Mouse (Mus musculus) kidney, adult 2 months (tissue): ENCODE results near the gene Foxp4. TPM values are rescaled to one million over a fixed set of nuclear protein-coding genes. Genes with fewer than 3 reads are reported as not detected.

Experiments
- DNase-seq: peaks from one replicate; pipeline ENCODE4 v3.0.0; 2021
- H3K27ac ChIP-seq: fragments of 200-500 bp; 2 replicates; pipeline ENCODE4 v1.5.1; 2012; ENCODE audit warnings: low read depth, low read length, control low read depth, inconsistent platforms; ENCODE audit not compliant: insufficient read depth
- H3K27me3 ChIP-seq: fragments of 200-500 bp; replicated peaks from 2 replicates; pipeline ENCODE4 v1.6.1; 2012; ENCODE audit warnings: mild to moderate bottlenecking, moderate library complexity, low read length, inconsistent platforms; ENCODE audit not compliant: control insufficient read depth, insufficient read depth
- H3K36me3 ChIP-seq: fragments of 200-500 bp; 2 replicates; pipeline ENCODE4 v1.6.1; 2012; ENCODE audit warnings: mild to moderate bottlenecking, moderate library complexity, low read length, inconsistent platforms; ENCODE audit not compliant: control insufficient read depth, insufficient read depth
- H3K4me1 ChIP-seq: fragments of 200-500 bp; 2 replicates; pipeline ENCODE4 v1.6.1; 2011; ENCODE audit warnings: low read length; ENCODE audit not compliant: control insufficient read depth, insufficient read depth
- H3K4me3 ChIP-seq: fragments of 200-500 bp; 2 replicates; pipeline ENCODE4 v1.5.1; 2011; ENCODE audit warnings: mild to moderate bottlenecking, low read depth, low read length, control low read depth; ENCODE audit not compliant: insufficient read depth
- CTCF ChIP-seq: fragments of 200-500 bp; conservative IDR thresholded peaks from 2 replicates; pipeline ENCODE4 v1.5.1; 2011; ENCODE audit warnings: low read depth, mild to moderate bottlenecking, control low read depth, low read length, moderate library complexity, mixed read lengths; ENCODE audit not compliant: insufficient read depth, insufficient read length
- POLR2A ChIP-seq: fragments of 200-500 bp; IDR thresholded peaks from one replicate; pipeline ENCODE4 v1.6.1; 2011; ENCODE audit warnings: low read depth, low read length, control low read depth
- WGBS: fragments of 180-500 bp; shearing (Covaris S2); methylation state at CpG from one replicate; pipeline ENCODE4 v1.1.7; 2018; 5-methylcytosine and 5-hydroxymethylcytosine counted together
- polyA plus RNA-seq: library from polyadenylated mRNA; depleted of rRNA; stranded (reverse); fragments of >200 nt; gene quantifications from 2 replicates; pipeline ENCODE4 v1.2.3, GENCODE M21; 2012; rRNA removed

Foxp4 gene
- polyA plus RNA-seq, 1 experiment, result 23.5 TPM

DNA sequence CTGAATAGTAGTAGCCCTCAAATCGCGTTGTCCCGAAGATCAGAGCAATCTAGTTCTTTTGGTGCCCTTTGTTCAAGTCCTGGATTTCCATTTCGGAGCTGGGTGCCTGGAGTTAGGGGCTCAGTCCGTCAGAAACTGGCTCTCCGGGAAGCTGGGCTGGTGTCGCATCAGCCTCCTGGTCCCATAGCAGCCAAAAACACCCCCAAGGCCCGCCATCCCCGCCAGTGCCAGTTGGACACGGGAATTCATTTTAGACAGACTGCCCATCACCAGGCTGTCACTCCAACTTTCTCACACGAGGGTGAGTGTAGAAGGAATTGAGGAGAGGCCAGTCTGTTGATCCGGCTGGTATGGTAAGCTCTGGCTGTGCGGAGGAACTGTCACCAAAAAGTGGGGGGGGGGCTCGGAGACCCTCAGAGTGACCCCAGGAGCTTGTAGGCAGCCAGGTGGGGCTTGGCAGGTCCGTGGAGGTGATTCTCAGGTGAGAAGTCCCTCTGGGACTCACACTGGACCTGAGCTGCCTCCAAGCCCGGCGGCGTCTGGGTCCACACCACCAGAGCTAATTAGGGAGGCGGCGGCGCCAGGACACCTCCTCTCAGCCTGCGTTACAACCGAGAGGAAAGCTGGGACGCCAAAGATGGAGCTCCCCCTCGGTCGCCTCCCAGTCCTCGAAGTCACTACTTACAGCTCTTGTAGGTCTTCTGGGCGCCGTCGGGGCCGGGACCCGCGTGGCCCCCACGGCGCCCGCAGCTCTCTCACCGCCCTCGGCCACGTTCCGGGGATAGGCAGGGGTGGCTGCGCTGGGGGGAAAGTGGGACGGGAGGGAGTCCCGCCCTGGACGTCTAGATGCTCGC, 90.6 kb downstream of the Foxp4 start:
- H3K27me3 ChIP-seq, result no peaks in the 10 kb centered on the region
- DNase-seq, result peak; percentile 8
- H3K36me3 ChIP-seq, result no peaks in the 10 kb centered on the region
- H3K4me1 ChIP-seq, result no peaks in the 10 kb centered on the region; the same call in 1 of the 2 replicates
- TF ChIP-seq POLR2A, result no peak
- TF ChIP-seq CTCF, result no peak
- H3K4me3 ChIP-seq, result peak overlapping the region; percentile 74
- no peak overlapping the region for H3K27ac ChIP-seq
- 1% methylated on average over 45 of the region's 45 CpGs for WGBS

DNA sequence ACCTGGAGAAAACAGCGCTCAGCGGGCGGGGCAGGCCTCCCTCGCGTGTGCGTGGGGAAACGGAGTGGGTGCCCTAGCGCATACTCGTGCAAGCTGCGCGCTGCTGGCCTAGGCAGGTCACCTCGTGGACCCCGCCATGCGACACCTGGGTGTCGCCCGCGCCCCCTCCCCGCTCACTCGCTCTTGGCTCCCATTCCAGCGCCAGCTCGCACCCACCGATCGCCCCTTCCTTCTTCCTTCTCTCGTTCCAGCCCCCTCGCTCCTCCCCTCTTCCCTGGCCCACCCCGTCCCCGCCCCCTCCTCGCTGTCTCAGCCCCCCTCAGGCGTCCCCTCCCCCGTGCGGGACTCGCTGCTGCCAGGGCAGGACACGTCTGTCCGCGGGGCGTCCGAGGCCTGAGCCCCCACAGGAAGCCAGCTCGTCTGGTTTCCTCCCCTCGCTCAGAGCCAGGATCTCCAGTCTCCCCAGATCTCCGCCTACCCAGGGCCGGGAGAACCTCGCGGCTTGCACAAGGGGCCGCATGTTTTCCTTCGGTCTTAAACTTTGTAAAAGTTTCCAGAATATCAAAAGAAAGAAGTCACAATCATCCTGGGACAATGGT, 91.3 kb downstream of the Foxp4 start:
- DNase-seq, result peak; percentile 38
- peak overlapping the region; percentile 74 for H3K4me3 ChIP-seq
- no peaks in the 10 kb centered on the region for H3K36me3 ChIP-seq
- 1% methylated on average over 43 of the region's 45 CpGs for WGBS
- no peaks in the 10 kb centered on the region for H3K27me3 ChIP-seq
- no peak overlapping the region for H3K27ac ChIP-seq
- H3K4me1 ChIP-seq, result no peaks in the 10 kb centered on the region; the same call in 1 of the 2 replicates
- TF ChIP-seq POLR2A, result no peak
- no peak for TF ChIP-seq CTCF

DNA sequence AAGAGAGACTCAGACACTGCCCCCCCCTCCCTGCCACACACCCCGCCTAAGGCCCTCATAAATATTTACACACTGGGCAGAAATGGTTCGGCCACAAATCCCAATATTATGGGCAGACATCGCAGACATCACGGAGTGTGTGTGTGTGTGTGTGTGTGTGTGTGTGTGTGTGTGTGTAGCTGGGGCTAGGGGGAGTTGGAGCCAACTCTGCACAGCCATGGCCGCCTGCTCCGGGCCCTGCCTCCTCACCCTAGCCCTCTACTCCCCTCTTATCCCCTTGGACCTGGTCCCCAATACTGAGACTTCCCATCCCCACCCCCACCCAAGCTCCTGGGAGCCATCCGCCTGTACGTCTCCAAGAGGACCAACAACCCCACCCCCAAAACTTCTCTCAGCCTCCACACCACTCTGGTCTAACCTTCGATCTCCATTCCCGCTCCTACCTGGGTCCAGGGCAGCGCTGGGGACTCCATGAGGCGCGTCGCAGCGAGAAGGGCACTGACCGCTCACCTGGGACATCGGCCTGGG, 91.9 kb downstream of the Foxp4 start:
- Histone ChIP-seq H3K27me3 (no peaks in the 10 kb centered on the region), H3K4me3 (peak overlapping the region; percentile 74), H3K4me1 (no peaks in the 10 kb centered on the region; the same call in 1 of the 2 replicates), H3K36me3 (no peaks in the 10 kb centered on the region), H3K27ac (no peak overlapping the region)
- 13% methylated on average over 15 of the region's 17 CpGs for WGBS
- DNase-seq, result no peak
- TF ChIP-seq POLR2A (no peak), CTCF (no peak)

DNA sequence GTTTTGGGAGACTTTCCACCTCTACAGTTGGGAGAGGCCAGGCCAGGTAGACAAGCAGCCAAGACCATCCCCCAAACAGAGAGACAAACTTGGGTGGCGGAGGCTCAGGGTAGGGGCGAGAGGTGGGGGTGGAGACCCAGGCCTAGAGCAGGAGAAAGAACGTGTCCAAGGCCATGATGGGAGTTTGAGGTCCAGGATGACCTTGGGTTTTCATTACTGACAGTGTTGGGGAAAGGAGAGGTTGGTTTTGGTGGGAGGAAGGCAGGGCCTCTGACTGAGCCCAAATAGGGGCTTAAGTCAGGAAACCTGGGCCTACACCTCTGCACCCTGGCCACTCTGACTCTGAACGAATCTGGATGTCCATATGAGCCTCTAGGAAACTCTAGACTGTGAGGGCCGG, 92.7 kb downstream of the Foxp4 start:
- TF ChIP-seq POLR2A, result no peak
- TF ChIP-seq CTCF, result no peak
- no peak for DNase-seq
- Histone ChIP-seq H3K4me3 (no peak overlapping the region), H3K4me1 (no peaks in the 10 kb centered on the region; the same call in 1 of the 2 replicates), H3K27ac (no peak overlapping the region), H3K36me3 (no peaks in the 10 kb centered on the region), H3K27me3 (no peaks in the 10 kb centered on the region)
- WGBS, result 88% methylated on average over 5 of the region's 5 CpGs

DNA sequence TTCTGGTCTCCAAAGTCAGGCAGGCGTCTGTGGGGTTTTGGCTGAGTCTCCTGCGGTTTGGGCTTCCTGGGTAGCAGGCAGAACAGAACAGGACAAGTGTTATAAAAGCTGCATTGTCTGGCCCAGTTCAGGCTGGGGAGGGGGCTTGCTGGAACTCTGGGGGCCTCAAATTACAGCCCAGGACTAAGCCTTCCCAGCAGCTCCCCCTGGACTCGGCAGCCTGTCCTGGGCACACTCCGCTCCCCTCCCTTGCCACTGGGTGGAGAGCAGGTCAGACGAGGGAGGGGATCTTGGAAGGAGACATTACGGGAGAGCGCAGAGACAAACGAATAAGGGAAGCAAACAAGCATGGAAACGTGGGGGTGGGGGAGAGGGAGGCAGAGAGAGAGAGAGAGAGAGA, 93.3 kb downstream of the Foxp4 start:
- no peaks in the 10 kb centered on the region for H3K27me3 ChIP-seq
- no peaks in the 10 kb centered on the region; the same call in 1 of the 2 replicates for H3K4me1 ChIP-seq
- TF ChIP-seq CTCF (no peak), POLR2A (no peak)
- H3K36me3 ChIP-seq, result no peaks in the 10 kb centered on the region
- 61% methylated on average over 9 of the region's 9 CpGs for WGBS
- no peak overlapping the region for H3K4me3 ChIP-seq
- no peak overlapping the region for H3K27ac ChIP-seq
- no peak for DNase-seq

DNA sequence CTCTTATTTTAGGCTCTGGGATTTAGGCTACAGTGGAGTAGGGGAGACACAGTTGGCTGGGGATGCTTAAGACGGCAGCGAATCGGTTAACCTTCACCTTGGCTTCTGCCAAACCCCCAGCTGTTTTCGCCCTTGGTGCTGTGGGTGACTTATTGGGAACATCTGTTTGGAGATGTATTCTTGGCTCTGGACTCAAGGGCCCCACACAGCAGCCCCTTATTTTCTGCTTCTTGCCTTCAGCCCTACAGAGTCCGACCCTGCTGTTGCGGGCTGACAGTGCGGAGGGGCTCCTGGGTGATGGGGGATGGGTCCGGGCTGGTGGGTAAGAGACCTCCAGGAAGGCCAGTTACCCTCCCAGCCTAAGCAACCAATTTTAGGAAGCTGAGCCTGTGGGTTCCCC, 103.1 kb downstream of the Foxp4 start:
- no peaks in the 10 kb centered on the region for H3K4me1 ChIP-seq
- TF ChIP-seq CTCF (no peak), POLR2A (no peak)
- no peaks in the 10 kb centered on the region for H3K27me3 ChIP-seq
- DNase-seq, result no peak
- H3K36me3 ChIP-seq, result no peaks in the 10 kb centered on the region
- H3K27ac ChIP-seq, result no peak overlapping the region
- no peak overlapping the region for H3K4me3 ChIP-seq
- WGBS, result 77% methylated on average over 8 of the region's 8 CpGs

DNA sequence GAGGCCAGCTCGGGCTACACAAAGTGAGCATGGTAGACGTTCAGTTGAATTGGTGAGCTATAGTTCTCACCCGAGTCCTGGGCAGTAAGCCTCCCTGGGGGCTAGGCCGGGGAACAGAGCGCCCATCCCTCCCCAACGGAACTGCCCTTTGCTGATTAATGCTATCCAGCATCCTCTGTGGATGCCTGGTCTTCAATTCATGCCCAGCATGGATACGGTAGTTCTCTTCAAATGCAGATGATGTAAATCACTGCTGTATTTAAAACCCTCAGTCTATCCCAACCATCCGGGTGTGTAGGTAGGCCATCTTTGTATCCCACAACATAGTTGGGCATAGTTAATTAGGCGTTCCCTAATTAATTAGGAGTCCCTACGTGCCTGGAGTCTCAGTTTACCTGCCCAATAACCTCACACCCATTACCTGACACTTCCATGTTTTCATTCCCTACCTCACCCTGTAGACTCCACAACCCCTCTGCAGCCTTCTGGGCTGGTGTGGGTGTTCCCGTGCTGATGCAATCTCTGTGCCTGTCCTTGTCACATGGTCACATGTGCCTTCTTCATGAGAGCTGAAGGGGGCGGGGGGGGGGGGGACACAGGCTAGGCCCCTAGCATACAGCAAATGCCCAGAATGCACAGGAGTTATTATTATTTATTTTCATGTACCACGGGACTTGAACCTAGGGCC, 106.3 kb downstream of the Foxp4 start:
- DNase-seq, result no peak
- TF ChIP-seq POLR2A, result no peak
- TF ChIP-seq CTCF, result no peak
- Histone ChIP-seq H3K27me3 (no peaks in the 10 kb centered on the region), H3K36me3 (no peaks in the 10 kb centered on the region), H3K4me3 (no peak overlapping the region), H3K4me1 (no peaks in the 10 kb centered on the region), H3K27ac (no peak overlapping the region)
- 91% methylated on average over 13 of the region's 13 CpGs for WGBS

Other genes with a start within 250 kb of the Foxp4 start
- 103 and 153 TPM in 2 replicates for gene Tomm6, start 236.3 kb downstream of the Foxp4 start, polyA plus RNA-seq
- 28.9 and 39.5 TPM in 2 replicates for gene Frs3, start 235.6 kb downstream of the Foxp4 start, polyA plus RNA-seq
- gene Gm21981, start 230.2 kb downstream of the Foxp4 start, polyA plus RNA-seq, result 1.1 and 2.1 TPM in 2 replicates
- 7.0 and 9.0 TPM in 2 replicates for gene Prickle4, start 229.9 kb downstream of the Foxp4 start, polyA plus RNA-seq
- 0.29 and 1.0 TPM in 2 replicates for gene Pgc, start 197.8 kb downstream of the Foxp4 start, polyA plus RNA-seq
- gene Tfeb, start 187.6 kb downstream of the Foxp4 start, polyA plus RNA-seq, result 35.0 and 36.4 TPM in 2 replicates
- gene Mdfi, start 90.0 kb downstream of the Foxp4 start, polyA plus RNA-seq, result 4.9 and 6.6 TPM in 2 replicates
- not detected in 2 replicates for gene 1700122O11Rik, start 113.6 kb upstream of the Foxp4 start, polyA plus RNA-seq
- not detected in 2 replicates for gene 1700067P10Rik, start 164.7 kb upstream of the Foxp4 start, polyA plus RNA-seq
- gene 9830107B12Rik, start 221.6 kb upstream of the Foxp4 start, polyA plus RNA-seq, result not detected in 2 replicates
- gene A530064D06Rik, start 242.6 kb upstream of the Foxp4 start, polyA plus RNA-seq, result 0.15 and 0.27 TPM in 2 replicates